Mouse (Mus musculus) erythroid progenitor cell, adult 5-6 weeks (primary cell): Measurements from ENCODE around the gene Gm10413. TPM values are rescaled to one million over a fixed set of nuclear protein-coding genes. Genes with fewer than 3 reads are reported as not detected.
"Not testable (repeated sequence)": the region's sequence is repeated elsewhere in the genome, so short reads cannot be mapped to it uniquely, and the experiment has no call there.

Experiments used
- ATAC-seq: replicated peaks from 2 replicates; pipeline ENCODE4 v1.8.0; 2016; ENCODE audit warnings: moderate number of reproducible peaks, mild to moderate bottlenecking, moderate TSS enrichment, inconsistent platforms; ENCODE audit not compliant: poor library complexity, low FRiP score, severe bottlenecking
- total RNA-seq, 2 experiments: library from RNA; stranded (forward) in 1 of 2; stranded (reverse) in 1 of 2; fragments of 150-400 nt in 1 of 2; fragments of 186-747, 209-891 nt in 1 of 2; gene quantifications; 2 replicates each; pipeline versions ENCODE4 v1.2.3 to v1.2.4; 2015 to 2017; ENCODE audit warnings: low replicate concordance in 2 of 2

The Gm10413 gene
- total RNA-seq (2015; ENCODE audit: low replicate concordance): not detected in 2 replicates
- total RNA-seq (2017; ENCODE audit: low replicate concordance): not detected in 2 replicates

GRCm38 (mm10) chr14:3394793-3395192, at the start of gene Gm10413:
TSS of gene Gm10413 (plus strand) at chr14:3395093.
- not testable (repeated sequence) for ATAC-seq

GRCm38 (mm10) chr14:3412314-3412713, 17.4 kb downstream of the Gm10413 start, which contains the start of gene Gm10409:
TSS of gene Gm10409 (plus strand) at chr14:3412614.
- not testable (repeated sequence) for ATAC-seq

- ATAC-seq: not testable (repeated sequence)
Observed at GRCm38 (mm10) chr14:3427803-3428202, 32.9 kb downstream of the Gm10413 start, which contains the start of gene Gm3005. TSS of gene Gm3005 (plus strand) at chr14:3428103.

- not testable (repeated sequence) for ATAC-seq
Observed at GRCm38 (mm10) chr14:3449079-3449478, 54.2 kb downstream of the Gm10413 start, which contains the start of gene Gm10408. TSS of gene Gm10408 (plus strand) at chr14:3449379.

Other genes starting within 250 kb of the Gm10413 start
- gene Gm5795, start 206.8 kb upstream of the Gm10413 start, total RNA-seq (2015; ENCODE audit: low replicate concordance): not detected in 2 replicates
- not detected in 2 replicates for gene Gm5795, start 206.8 kb upstream of the Gm10413 start, total RNA-seq (2017; ENCODE audit: low replicate concordance)
- not detected in 2 replicates for gene D830030K20Rik, start 186.6 kb upstream of the Gm10413 start, total RNA-seq (2015; ENCODE audit: low replicate concordance)
- not detected in 2 replicates for gene D830030K20Rik, start 186.6 kb upstream of the Gm10413 start, total RNA-seq (2017; ENCODE audit: low replicate concordance)
- not detected in 2 replicates for gene Gm2956, start 62.5 kb upstream of the Gm10413 start, total RNA-seq (2015; ENCODE audit: low replicate concordance)
- gene Gm2956, start 62.5 kb upstream of the Gm10413 start, total RNA-seq (2017; ENCODE audit: low replicate concordance): not detected in 2 replicates
- 0.84 TPM in 1 of 2 replicates, not detected in the other for gene Gm10409, start 17.5 kb downstream of the Gm10413 start, total RNA-seq (2015; ENCODE audit: low replicate concordance)
- not detected in 2 replicates for gene Gm10409, start 17.5 kb downstream of the Gm10413 start, total RNA-seq (2017; ENCODE audit: low replicate concordance)
- not detected in 2 replicates for gene Gm3005, start 33.0 kb downstream of the Gm10413 start, total RNA-seq (2015; ENCODE audit: low replicate concordance)
- not detected in 2 replicates for gene Gm3005, start 33.0 kb downstream of the Gm10413 start, total RNA-seq (2017; ENCODE audit: low replicate concordance)
- not detected in 2 replicates for gene Gm10408, start 54.3 kb downstream of the Gm10413 start, total RNA-seq (2015; ENCODE audit: low replicate concordance)
- gene Gm10408, start 54.3 kb downstream of the Gm10413 start, total RNA-seq (2017; ENCODE audit: low replicate concordance): not detected in 2 replicates
- not detected in 2 replicates for gene Gm3012, start 239.4 kb downstream of the Gm10413 start, total RNA-seq (2015; ENCODE audit: low replicate concordance)
- not detected in 2 replicates for gene Gm3012, start 239.4 kb downstream of the Gm10413 start, total RNA-seq (2017; ENCODE audit: low replicate concordance)